Mouse (Mus musculus) hindbrain, embryonic 14.5 days (tissue): ENCODE results near the gene Ralgps2. TPM values are rescaled to one million over a fixed set of nuclear protein-coding genes. Genes with fewer than 3 reads are reported as not detected.

Experiments
- ATAC-seq: fragments of 200-750 bp; cut with Nextera tagmentation; 2 replicates; pipeline ENCODE4 v1.8.0; 2017; ENCODE audit warnings: moderate number of reproducible peaks, mild to moderate bottlenecking, moderate TSS enrichment, moderate library complexity; ENCODE audit not compliant: low FRiP score
- DNase-seq: peaks from one replicate; pipeline ENCODE4 v3.0.0-alpha.2; 2015; ENCODE audit warnings: low spot score
- H3K27ac ChIP-seq: fragments of 300-500 bp; sonication (generic); 2 replicates; pipeline ENCODE4 v1.5.1; 2014; ENCODE audit warnings: mild to moderate bottlenecking, moderate library complexity
- H3K27me3 ChIP-seq: fragments of 300-500 bp; sonication (generic); 2 replicates; pipeline ENCODE4 v1.6.1; 2014; ENCODE audit warnings: mild to moderate bottlenecking, low read length, mixed read lengths; ENCODE audit not compliant: control insufficient read depth, insufficient read depth
- H3K36me3 ChIP-seq: fragments of 300-500 bp; sonication (generic); replicated peaks from 2 replicates; pipeline ENCODE4 v1.6.1; 2014; ENCODE audit not compliant: control insufficient read depth, insufficient read depth
- H3K4me1 ChIP-seq: fragments of 300-500 bp; sonication (generic); replicated peaks from 2 replicates; pipeline ENCODE4 v1.6.1; 2014; ENCODE audit warnings: antibody characterized with exemption, low read length, mixed read lengths; ENCODE audit not compliant: control insufficient read depth, insufficient read depth
- H3K4me2 ChIP-seq: fragments of 300-500 bp; sonication (generic); replicated peaks from 2 replicates; pipeline ENCODE4 v1.6.1; 2014; ENCODE audit warnings: mild to moderate bottlenecking, moderate library complexity
- H3K4me3 ChIP-seq: fragments of 300-500 bp; sonication (generic); replicated peaks from 2 replicates; pipeline ENCODE4 v1.5.1; 2014; ENCODE audit warnings: mild to moderate bottlenecking, low read length
- H3K9ac ChIP-seq: fragments of 300-500 bp; sonication (generic); 2 replicates; pipeline ENCODE4 v1.6.1; 2014
- H3K9me3 ChIP-seq: fragments of 300-500 bp; sonication (generic); 2 replicates; pipeline ENCODE4 v1.6.1; 2016; ENCODE audit warnings: low read length; ENCODE audit not compliant: control insufficient read depth
- WGBS: fragments of 180-500 bp; shearing (Covaris S2); extraction: QIAGEN DNeasy Blood & Tissue Kit; methylation state at CpG from one replicate; pipeline ENCODE4 v1.1.7; 2014; 5-methylcytosine and 5-hydroxymethylcytosine counted together
- polyA plus RNA-seq: library from polyadenylated mRNA; unstranded; fragments of >200 nt; fragmentation: Nextera tagmentation; extraction: Ambion mirVana; gene quantifications from 2 replicates; pipeline ENCODE4 v1.2.1, GENCODE M21; 2014

Gene Ralgps2
- polyA plus RNA-seq, 1 experiment from 2014 or later = 89.5 TPM

DNA sequence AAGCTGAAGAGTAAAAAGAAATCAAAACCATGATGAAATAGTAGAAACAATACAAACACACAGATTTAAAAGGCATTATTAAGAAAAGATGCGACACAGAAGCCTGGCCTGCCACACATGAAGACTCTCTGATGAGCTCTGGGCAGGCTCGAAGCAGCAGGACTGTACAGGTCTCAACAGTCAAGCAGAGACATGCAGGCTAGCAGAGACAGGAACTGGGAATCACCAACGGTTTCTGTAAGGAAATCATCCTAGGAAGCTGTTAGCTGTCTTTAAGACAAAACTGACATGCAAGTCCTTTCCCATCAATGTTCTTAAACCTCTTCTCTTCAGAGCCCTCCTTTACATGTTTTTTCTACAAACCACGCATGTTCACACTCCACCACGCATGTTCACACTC is 24.5 kb downstream of the Ralgps2 start:
- WGBS = 80% methylated on average over 5 of the region's 5 CpGs
- H3K9me3 ChIP-seq = no peaks in the 10 kb centered on the region
- ATAC-seq = no peak

DNA sequence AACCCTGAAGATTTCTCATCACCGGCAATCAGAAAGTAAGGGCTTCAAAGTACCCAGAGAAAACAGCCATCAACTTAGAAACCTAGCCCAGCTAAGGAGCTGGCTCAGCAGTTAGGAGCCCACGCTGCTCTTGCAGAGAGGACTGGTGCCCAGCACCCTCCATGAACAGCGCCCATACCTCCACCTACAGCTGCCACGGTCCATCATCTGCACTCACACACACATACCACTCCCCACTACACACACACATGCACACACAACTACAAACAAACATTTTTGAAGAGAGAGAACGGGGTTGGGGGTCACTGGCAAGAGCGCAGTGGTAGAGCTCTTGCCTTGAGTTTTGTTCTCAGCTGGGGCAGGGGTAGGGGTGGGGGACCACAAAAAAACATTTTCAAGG is 26.2 kb downstream of the Ralgps2 start:
- no peak overlapping the region for H3K27ac ChIP-seq
- 93% methylated on average over 6 of the region's 6 CpGs for WGBS
- 0 out of 2 replicates have a peak, but pooled peaks cover 3% of the 10 kb centered on the region for H3K4me1 ChIP-seq
- no peak for ATAC-seq
- H3K4me3 ChIP-seq = no peak overlapping the region
- no peaks in the 10 kb centered on the region for H3K9me3 ChIP-seq
- H3K27me3 ChIP-seq = no peaks in the 10 kb centered on the region
- H3K4me2 ChIP-seq = no peak overlapping the region
- H3K36me3 ChIP-seq = no peaks in the 10 kb centered on the region
- no peak overlapping the region for H3K9ac ChIP-seq
- no peak for DNase-seq

More for the DNA sequence above, 24.5 kb downstream of the Ralgps2 start:
- DNase-seq = no peak
- Histone ChIP-seq H3K27ac (no peak overlapping the region), H3K9ac (no peak overlapping the region), H3K4me3 (no peak overlapping the region), H3K36me3 (no peaks in the 10 kb centered on the region), H3K4me1 (0 out of 2 replicates have a peak, but pooled peaks cover 3% of the 10 kb centered on the region), H3K27me3 (no peaks in the 10 kb centered on the region), H3K4me2 (no peak overlapping the region)

DNA sequence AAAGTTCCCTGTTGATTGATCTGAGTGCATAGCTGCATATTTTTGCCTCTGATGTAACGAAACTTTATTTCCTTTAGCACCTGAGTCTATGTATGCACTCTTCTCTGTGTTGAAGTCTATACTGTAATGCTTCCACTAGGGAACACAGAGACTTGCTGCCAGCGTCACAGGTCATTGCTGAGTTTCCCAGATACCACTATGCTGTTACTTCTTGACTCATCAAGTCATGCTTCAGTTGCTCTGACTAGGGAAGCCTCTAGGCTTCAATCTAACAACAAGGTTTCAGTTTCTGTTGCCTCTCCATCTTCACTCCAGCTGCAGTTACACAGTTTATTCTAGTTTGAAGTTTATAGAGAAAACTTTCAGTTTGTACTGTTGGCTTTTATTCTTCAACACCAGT is 28.5 kb downstream of the Ralgps2 start:
- Histone ChIP-seq H3K36me3 (peaks cover 14% of the 10 kb centered on the region; the same call in 1 of the 2 replicates), H3K27ac (no peak overlapping the region), H3K27me3 (no peaks in the 10 kb centered on the region), H3K4me3 (no peak overlapping the region), H3K4me2 (no peak overlapping the region), H3K4me1 (no peaks in the 10 kb centered on the region), H3K9ac (no peak overlapping the region), H3K9me3 (no peaks in the 10 kb centered on the region)
- ATAC-seq (no peak), DNase-seq (no peak)
- WGBS = 67% methylated on average over 2 of the region's 2 CpGs

DNA sequence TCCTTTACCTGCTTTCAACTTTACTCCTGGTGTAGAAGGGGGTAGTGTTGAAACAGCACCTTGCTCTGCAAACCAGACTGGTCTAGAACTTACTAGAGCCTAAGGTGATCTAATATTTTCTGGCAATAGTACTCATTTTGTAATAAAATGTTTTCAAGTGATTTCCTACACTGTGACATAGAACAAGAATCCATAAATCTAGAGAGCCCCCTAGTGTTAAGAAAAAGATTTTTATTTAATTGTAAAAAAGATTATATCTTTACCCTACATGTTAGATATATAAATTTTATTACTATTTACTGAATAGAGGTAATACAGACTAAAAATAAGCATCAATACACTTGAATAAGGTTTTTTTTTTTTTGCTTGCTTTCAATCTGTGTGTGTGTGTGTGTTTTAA is 29.6 kb downstream of the Ralgps2 start:
- H3K4me3 ChIP-seq = no peak overlapping the region
- peaks cover 18% of the 10 kb centered on the region; the same call in 1 of the 2 replicates for H3K36me3 ChIP-seq
- H3K27ac ChIP-seq = no peak overlapping the region
- peak; percentile 60 for DNase-seq
- no peak overlapping the region for H3K4me2 ChIP-seq
- H3K9me3 ChIP-seq = no peaks in the 10 kb centered on the region
- no peaks in the 10 kb centered on the region for H3K4me1 ChIP-seq
- no peak overlapping the region for H3K9ac ChIP-seq
- ATAC-seq = no peak
- no peaks in the 10 kb centered on the region for H3K27me3 ChIP-seq

DNA sequence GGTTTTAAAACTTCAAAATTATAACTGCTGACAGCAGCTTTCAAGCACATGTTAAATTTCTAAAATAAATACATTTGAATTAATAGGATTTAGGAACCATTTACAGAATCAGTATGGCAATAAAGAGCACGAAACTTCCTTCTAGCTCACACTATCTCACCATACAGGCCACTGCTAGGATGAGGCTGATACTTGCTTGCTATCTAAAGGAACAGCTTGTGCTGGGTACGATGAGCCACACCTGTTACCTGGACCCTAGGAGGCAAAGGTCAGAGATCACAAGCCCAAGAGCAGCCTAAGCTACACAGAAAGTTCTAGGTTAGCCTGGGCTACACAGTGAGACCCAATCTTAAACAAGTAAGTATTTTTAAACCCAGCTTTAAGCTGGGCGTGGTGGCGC is 30.2 kb downstream of the Ralgps2 start:
- 98% methylated on average over 4 of the region's 4 CpGs for WGBS
- Histone ChIP-seq H3K9ac (no peak overlapping the region), H3K27ac (no peak overlapping the region), H3K27me3 (no peaks in the 10 kb centered on the region), H3K4me2 (no peak overlapping the region), H3K36me3 (peaks cover 18% of the 10 kb centered on the region; the same call in 1 of the 2 replicates), H3K4me1 (no peaks in the 10 kb centered on the region), H3K9me3 (no peaks in the 10 kb centered on the region), H3K4me3 (no peak overlapping the region)
- DNase-seq (no peak), ATAC-seq (no peak)

DNA sequence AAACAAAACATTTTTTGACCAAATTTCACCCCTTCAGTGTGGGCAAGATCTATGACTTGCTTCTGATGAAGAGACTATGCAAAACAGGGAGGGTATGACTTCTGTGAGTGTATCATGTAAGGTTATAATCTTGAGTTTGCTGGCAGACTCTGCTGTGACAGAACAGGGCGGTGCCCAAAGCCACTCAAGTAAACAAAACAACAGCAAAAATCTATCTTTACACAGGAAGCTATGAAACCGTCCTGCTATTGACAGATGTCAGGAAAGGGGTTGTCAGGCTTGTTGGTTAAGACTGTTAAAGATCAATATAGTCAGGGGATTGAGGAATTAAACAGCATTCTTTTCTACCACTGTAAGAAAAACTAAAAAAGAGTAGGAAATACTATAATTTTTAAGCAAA is 33.8 kb downstream of the Ralgps2 start:
- Histone ChIP-seq H3K9ac (no peak overlapping the region), H3K9me3 (no peaks in the 10 kb centered on the region), H3K4me1 (no peaks in the 10 kb centered on the region), H3K4me3 (no peak overlapping the region), H3K27me3 (no peaks in the 10 kb centered on the region), H3K27ac (no peak overlapping the region), H3K36me3 (peaks cover 18% of the 10 kb centered on the region; the same call in 1 of the 2 replicates), H3K4me2 (no peak overlapping the region)
- ATAC-seq (no peak), DNase-seq (no peak)
- 87% methylated on average over 2 of the region's 2 CpGs for WGBS

DNA sequence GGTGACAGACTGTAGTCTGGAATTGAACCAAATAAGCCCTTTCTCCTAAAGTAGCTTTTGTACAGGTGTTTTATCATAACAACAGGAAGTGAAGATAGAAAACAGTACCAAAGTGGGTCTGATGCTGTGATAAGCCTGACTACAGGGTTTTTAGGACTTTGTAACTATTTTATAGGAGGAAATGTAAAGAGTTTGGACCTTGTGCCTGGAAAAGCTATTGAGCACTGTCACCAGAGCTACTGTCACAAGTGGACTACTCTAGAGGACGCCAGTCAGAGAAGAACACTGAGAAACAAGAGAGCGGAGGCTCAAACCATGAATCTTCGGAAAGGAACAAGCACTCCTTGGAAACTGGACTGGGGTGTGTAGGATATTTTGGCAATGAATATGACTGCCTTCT is 35.5 kb downstream of the Ralgps2 start:
- Histone ChIP-seq H3K36me3 (peaks cover 30% of the 10 kb centered on the region), H3K9ac (no peak overlapping the region), H3K9me3 (no peaks in the 10 kb centered on the region), H3K4me3 (no peak overlapping the region), H3K27ac (no peak overlapping the region), H3K27me3 (no peaks in the 10 kb centered on the region), H3K4me2 (no peak overlapping the region), H3K4me1 (no peaks in the 10 kb centered on the region)
- ATAC-seq (no peak), DNase-seq (no peak)
- 93% methylated on average over 3 of the region's 3 CpGs for WGBS

DNA sequence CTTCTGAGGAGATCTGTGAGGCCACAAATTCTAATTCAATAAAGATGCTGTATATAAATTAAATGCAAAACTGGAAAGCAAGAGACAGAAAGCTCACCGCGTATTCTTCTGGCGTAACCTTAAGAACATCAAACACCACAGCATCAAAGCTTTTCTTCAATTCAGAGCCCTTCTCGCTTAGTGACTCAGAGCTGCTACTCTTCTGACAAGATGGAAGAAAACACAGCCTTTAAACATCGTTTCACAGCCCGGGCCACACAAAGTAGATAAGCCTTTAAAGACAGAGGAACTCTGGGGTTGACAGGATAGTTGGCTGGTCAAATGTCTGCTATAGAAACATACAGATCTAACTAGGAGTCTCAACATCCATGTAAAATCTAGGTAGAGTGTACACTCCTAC is 37.7 kb downstream of the Ralgps2 start:
- no peaks in the 10 kb centered on the region for H3K27me3 ChIP-seq
- H3K4me1 ChIP-seq = no peaks in the 10 kb centered on the region
- H3K27ac ChIP-seq = no peak overlapping the region
- H3K9me3 ChIP-seq = no peaks in the 10 kb centered on the region
- H3K36me3 ChIP-seq = peaks cover 33% of the 10 kb centered on the region
- no peak overlapping the region for H3K4me3 ChIP-seq
- no peak overlapping the region for H3K9ac ChIP-seq
- H3K4me2 ChIP-seq = no peak overlapping the region
- no peak for DNase-seq
- WGBS = 82% methylated on average over 6 of the region's 6 CpGs
- no peak for ATAC-seq

DNA sequence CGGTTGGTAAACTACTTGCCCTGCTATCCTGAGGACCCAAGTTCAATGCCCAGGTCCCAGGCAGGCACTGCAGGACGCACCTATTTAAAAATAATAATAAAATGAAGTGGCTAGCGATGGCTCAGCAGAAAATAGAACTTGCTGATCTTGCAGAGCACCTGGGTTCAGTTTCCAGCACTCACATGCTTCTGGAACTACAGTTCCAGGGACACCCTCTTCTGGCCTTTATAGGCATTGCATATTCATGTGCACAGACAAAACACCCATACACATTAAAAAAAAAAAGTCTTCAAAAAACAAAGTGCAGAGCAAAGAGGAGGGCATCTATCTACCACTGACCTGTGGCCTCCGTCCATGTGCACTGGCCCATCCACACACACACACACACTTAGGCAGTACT is 47.9 kb downstream of the Ralgps2 start:
- Histone ChIP-seq H3K9ac (no peak overlapping the region), H3K27me3 (no peaks in the 10 kb centered on the region), H3K9me3 (no peaks in the 10 kb centered on the region), H3K27ac (no peak overlapping the region), H3K4me3 (no peak overlapping the region), H3K36me3 (peaks cover 23% of the 10 kb centered on the region), H3K4me1 (no peaks in the 10 kb centered on the region), H3K4me2 (no peak overlapping the region)
- DNase-seq (no peak), ATAC-seq (no peak)
- 94% methylated on average over 4 of the region's 4 CpGs for WGBS

DNA sequence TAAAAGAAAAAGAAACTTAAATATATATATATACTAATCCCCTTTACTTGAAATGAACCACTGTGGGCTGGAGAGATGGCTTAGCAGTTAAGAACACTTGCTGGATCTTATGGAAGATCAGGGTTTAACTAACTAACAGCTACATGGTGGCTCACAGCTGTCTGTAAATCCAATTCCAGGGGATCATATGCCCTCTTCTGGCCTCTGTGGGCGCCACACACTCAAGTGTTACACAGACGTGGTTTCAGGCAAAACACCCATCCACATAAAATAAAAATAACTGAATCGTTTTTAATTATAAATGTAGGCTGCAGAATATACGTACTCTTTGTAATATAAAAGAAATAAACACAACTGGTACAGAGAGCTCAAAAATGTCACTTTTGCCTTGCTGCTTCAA is 50.6 kb downstream of the Ralgps2 start:
- H3K27me3 ChIP-seq = no peaks in the 10 kb centered on the region
- H3K27ac ChIP-seq = no peak overlapping the region
- DNase-seq (no peak), ATAC-seq (no peak)
- no peak overlapping the region for H3K4me3 ChIP-seq
- H3K36me3 ChIP-seq = peaks cover 39% of the 10 kb centered on the region
- no peak overlapping the region for H3K9ac ChIP-seq
- H3K9me3 ChIP-seq = no peaks in the 10 kb centered on the region
- H3K4me1 ChIP-seq = no peaks in the 10 kb centered on the region
- WGBS = 93% methylated on average over 4 of the region's 4 CpGs
- H3K4me2 ChIP-seq = no peak overlapping the region
